Mouse (Mus musculus) E14TG2a.4 (cell line): Measurements from ENCODE around the gene Susd6.

Source experiments
- CTCF ChIP-seq: conservative IDR thresholded peaks from 2 replicates; pipeline ENCODE4 v1.5.1; 2014; ENCODE audit warnings: low read length
- NANOG ChIP-seq: IDR thresholded peaks from 2 replicates; pipeline ENCODE4 v1.6.1; 2014; ENCODE audit warnings: borderline replicate concordance, low read length, mixed read lengths

GRCm38 (mm10) chr12:80822533-80822932 is 32.2 kb downstream of the Susd6 start:
- no peak for TF ChIP-seq CTCF
- no peak for TF ChIP-seq NANOG
